Mouse (Mus musculus): Measurements from ENCODE around the gene Sbp. TPM values are rescaled to one million over a fixed set of nuclear protein-coding genes. Genes with fewer than 3 reads are reported as not detected.

The Sbp gene
- polyA plus RNA-seq, 1 experiment from 2014 or later, result not detected

- no peaks in the 10 kb centered on the region for H3K9me3 ChIP-seq (ENCODE audit: low read length)
- H3K9ac ChIP-seq (replicated peaks; ENCODE audit: low read length), result no peak overlapping the region
- no peak overlapping the region for H3K4me3 ChIP-seq (ENCODE audit: low read length)
- 44% methylated on average over 4 of the region's 4 CpGs for WGBS
- no peaks in the 10 kb centered on the region for H3K27me3 ChIP-seq (ENCODE audit: insufficient read depth, low read length)
- ATAC-seq (ENCODE audit: low FRiP score, low TSS enrichment), result no peak
- no peak overlapping the region for H3K4me2 ChIP-seq (replicated peaks; ENCODE audit: low read depth, low read length)
- H3K36me3 ChIP-seq (ENCODE audit: insufficient read depth, low read length), result no peaks in the 10 kb centered on the region
- H3K27ac ChIP-seq (ENCODE audit: low read length), result no peak overlapping the region
- H3K4me1 ChIP-seq (ENCODE audit: insufficient read depth, low read length), result peaks cover 15% of the 10 kb centered on the region
Measured at GRCm38 (mm10) chr17:23982912-23983311, 41.4 kb downstream of the Sbp start.

DNA sequence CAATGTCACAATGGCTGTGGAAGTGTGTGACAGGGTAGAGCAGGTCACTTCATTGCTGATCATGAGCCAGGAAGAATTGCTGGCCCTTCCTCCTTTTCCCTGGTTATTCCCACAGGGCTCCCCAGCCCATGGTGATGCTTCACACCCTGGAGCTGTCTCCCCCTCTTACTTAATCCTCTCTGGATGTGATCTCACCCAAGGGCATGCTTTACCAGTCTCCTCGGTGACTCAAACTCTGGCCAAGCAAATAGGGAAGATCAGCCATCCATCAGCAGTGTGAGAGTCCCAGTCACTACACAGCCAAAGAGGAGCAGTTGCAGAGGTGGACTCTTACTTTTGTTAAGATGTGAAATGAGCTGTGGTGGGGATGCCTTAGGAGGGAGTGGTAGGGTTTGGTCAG, 43.5 kb downstream of the Sbp start:
- Histone ChIP-seq H3K4me2 (replicated peaks; ENCODE audit: low read depth, low read length) (no peak overlapping the region), H3K27me3 (ENCODE audit: insufficient read depth, low read length) (no peaks in the 10 kb centered on the region), H3K9me3 (ENCODE audit: low read length) (no peaks in the 10 kb centered on the region), H3K27ac (ENCODE audit: low read length) (no peak overlapping the region), H3K4me1 (ENCODE audit: insufficient read depth, low read length) (peaks cover 15% of the 10 kb centered on the region), H3K36me3 (ENCODE audit: insufficient read depth, low read length) (no peaks in the 10 kb centered on the region), H3K9ac (replicated peaks; ENCODE audit: low read length) (no peak overlapping the region), H3K4me3 (ENCODE audit: low read length) (no peak overlapping the region)
- WGBS, result 81% methylated on average over 1 of the region's 1 CpGs
- ATAC-seq (ENCODE audit: low FRiP score, low TSS enrichment), result no peak

GRCm38 (mm10) chr17:23989802-23990201, 48.3 kb downstream of the Sbp start:
- H3K9me3 ChIP-seq (ENCODE audit: low read length), result no peaks in the 10 kb centered on the region
- no peaks in the 10 kb centered on the region for H3K27me3 ChIP-seq (ENCODE audit: insufficient read depth, low read length)
- 52% methylated on average over 2 of the region's 2 CpGs for WGBS
- H3K4me3 ChIP-seq (ENCODE audit: low read length), result no peak overlapping the region
- peaks cover 9% of the 10 kb centered on the region for H3K4me1 ChIP-seq (ENCODE audit: insufficient read depth, low read length)
- no peaks in the 10 kb centered on the region for H3K36me3 ChIP-seq (ENCODE audit: insufficient read depth, low read length)
- no peak overlapping the region for H3K27ac ChIP-seq (ENCODE audit: low read length)
- H3K9ac ChIP-seq (replicated peaks; ENCODE audit: low read length), result no peak overlapping the region
- H3K4me2 ChIP-seq (replicated peaks; ENCODE audit: low read depth, low read length), result no peak overlapping the region
- no peak for ATAC-seq (ENCODE audit: low FRiP score, low TSS enrichment)

- Histone ChIP-seq H3K9me3 (ENCODE audit: low read length) (no peaks in the 10 kb centered on the region), H3K4me2 (replicated peaks; ENCODE audit: low read depth, low read length) (peak overlapping the region; percentile 52), H3K36me3 (ENCODE audit: insufficient read depth, low read length) (no peaks in the 10 kb centered on the region), H3K4me3 (ENCODE audit: low read length) (peak overlapping the region; percentile 31), H3K9ac (replicated peaks; ENCODE audit: low read length) (peak overlapping the region; percentile 24), H3K27ac (ENCODE audit: low read length) (peak overlapping the region; percentile 83), H3K27me3 (ENCODE audit: insufficient read depth, low read length) (no peaks in the 10 kb centered on the region), H3K4me1 (ENCODE audit: insufficient read depth, low read length) (peaks cover 9% of the 10 kb centered on the region)
- ATAC-seq (ENCODE audit: low FRiP score, low TSS enrichment), result peak; percentile 87
- 43% methylated on average over 9 of the region's 9 CpGs for WGBS
Measured at GRCm38 (mm10) chr17:23992789-23993553, 51.5 kb downstream of the Sbp start.

DNA sequence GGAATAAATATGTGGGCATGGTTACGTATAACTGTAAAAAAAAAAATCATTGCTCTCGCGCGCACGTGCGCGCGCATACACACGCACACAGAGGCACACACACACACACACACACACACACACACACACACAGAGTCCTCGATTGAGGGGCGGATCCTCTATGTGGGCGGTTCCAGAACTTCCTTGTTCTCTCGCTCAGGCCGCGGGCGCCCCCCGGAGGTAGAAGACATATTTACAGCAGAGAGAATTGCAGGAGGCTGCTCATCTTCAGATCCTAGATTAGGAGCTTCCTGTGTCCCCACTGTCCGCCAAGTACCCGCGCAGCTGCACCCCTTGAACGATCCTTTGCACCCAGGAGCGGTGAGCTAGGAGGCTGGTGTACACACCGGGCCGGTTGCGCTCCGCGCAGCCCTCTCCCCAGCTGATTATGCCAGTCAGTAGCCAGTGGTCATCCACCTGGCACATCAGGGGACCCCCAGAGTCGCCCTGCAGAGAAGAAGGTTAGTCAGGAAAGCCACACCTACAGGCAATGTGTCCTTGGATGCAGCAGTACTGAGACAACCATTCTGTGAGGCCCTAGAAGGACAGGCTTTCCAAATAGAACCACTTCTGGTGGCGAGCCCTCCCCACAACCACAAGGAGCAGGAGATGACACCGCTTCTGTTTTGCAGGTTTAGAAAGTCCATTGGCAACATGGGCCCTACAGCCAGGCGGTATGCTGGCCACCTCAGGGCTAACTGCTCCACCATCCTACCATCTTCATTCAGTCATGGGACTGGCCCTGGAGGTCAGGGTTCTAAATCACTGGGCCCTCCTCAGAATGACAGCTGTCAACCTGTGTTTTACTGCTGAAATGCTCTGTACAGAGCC, 52.3 kb downstream of the Sbp start:
- peak; percentile 64 for ATAC-seq (ENCODE audit: low FRiP score, low TSS enrichment)
- Histone ChIP-seq H3K27me3 (ENCODE audit: insufficient read depth, low read length) (no peaks in the 10 kb centered on the region), H3K36me3 (ENCODE audit: insufficient read depth, low read length) (no peaks in the 10 kb centered on the region), H3K9me3 (ENCODE audit: low read length) (no peaks in the 10 kb centered on the region), H3K4me1 (ENCODE audit: insufficient read depth, low read length) (peaks cover 9% of the 10 kb centered on the region), H3K4me3 (ENCODE audit: low read length) (peak overlapping the region; percentile 31), H3K27ac (ENCODE audit: low read length) (peak overlapping the region; percentile 83), H3K9ac (replicated peaks; ENCODE audit: low read length) (peak overlapping the region; percentile 66), H3K4me2 (replicated peaks; ENCODE audit: low read depth, low read length) (peak overlapping the region; percentile 52)
- 10% methylated on average over 31 of the region's 31 CpGs for WGBS

DNA sequence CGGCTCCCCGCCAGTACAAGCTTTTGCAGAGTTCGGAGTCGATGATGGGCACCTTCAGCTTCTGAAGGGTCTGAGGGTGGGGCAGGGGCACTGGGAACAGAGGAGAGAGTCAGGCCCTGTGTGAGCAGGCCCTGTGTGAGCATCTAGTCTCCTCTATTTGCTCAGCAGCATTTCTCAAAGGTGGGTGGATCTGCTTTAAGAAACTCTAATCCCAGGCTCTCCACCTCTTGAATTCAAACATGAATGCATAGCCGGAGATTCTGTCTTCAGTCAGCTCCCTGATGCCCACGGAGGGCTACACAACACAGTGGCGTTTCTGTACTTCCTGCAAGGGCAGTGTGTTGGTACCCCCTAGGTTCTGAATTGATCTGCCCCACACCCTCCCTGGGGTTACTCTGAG, 53.2 kb downstream of the Sbp start:
- H3K27me3 ChIP-seq (ENCODE audit: insufficient read depth, low read length), result no peaks in the 10 kb centered on the region

More for the DNA sequence above, 53.2 kb downstream of the Sbp start:
- no peak for ATAC-seq (ENCODE audit: low FRiP score, low TSS enrichment)
- H3K27ac ChIP-seq (ENCODE audit: low read length), result no peak overlapping the region
- H3K36me3 ChIP-seq (ENCODE audit: insufficient read depth, low read length), result no peaks in the 10 kb centered on the region
- H3K4me3 ChIP-seq (ENCODE audit: low read length), result no peak overlapping the region
- H3K4me1 ChIP-seq (ENCODE audit: insufficient read depth, low read length), result peaks cover 9% of the 10 kb centered on the region
- WGBS, result 78% methylated on average over 7 of the region's 7 CpGs
- no peaks in the 10 kb centered on the region for H3K9me3 ChIP-seq (ENCODE audit: low read length)
- H3K9ac ChIP-seq (replicated peaks; ENCODE audit: low read length), result no peak overlapping the region
- no peak overlapping the region for H3K4me2 ChIP-seq (replicated peaks; ENCODE audit: low read depth, low read length)

Other genes with a start within 250 kb of the Sbp start
- 0.15 and 0.61 TPM in 2 replicates for gene 1520401A03Rik, start 218.9 kb upstream of the Sbp start, polyA plus RNA-seq (2015; fragmentation: Nextera tagmentation; extraction: Ambion mirVana)
- gene Pkmyt1, start 215.3 kb upstream of the Sbp start, polyA plus RNA-seq (2015; fragmentation: Nextera tagmentation; extraction: Ambion mirVana), result 53.0 and 56.2 TPM in 2 replicates
- 22.9 and 25.4 TPM in 2 replicates for gene Paqr4, start 200.8 kb upstream of the Sbp start, polyA plus RNA-seq (2015; fragmentation: Nextera tagmentation; extraction: Ambion mirVana)
- gene Kremen2, start 195.8 kb upstream of the Sbp start, polyA plus RNA-seq (2015; fragmentation: Nextera tagmentation; extraction: Ambion mirVana), result 0.81 and 1.3 TPM in 2 replicates
- gene Flywch1, start 170.1 kb upstream of the Sbp start, polyA plus RNA-seq (2015; fragmentation: Nextera tagmentation; extraction: Ambion mirVana), result 101 and 104 TPM in 2 replicates
- gene Flywch2, start 155.6 kb upstream of the Sbp start, polyA plus RNA-seq (2015; fragmentation: Nextera tagmentation; extraction: Ambion mirVana), result 31.7 and 35.0 TPM in 2 replicates
- 411 and 514 TPM in 2 replicates for gene Srrm2, start 151.1 kb upstream of the Sbp start, polyA plus RNA-seq (2015; fragmentation: Nextera tagmentation; extraction: Ambion mirVana)
- 954 and 966 TPM in 2 replicates for gene Elob, start 112.5 kb upstream of the Sbp start, polyA plus RNA-seq (2015; fragmentation: Nextera tagmentation; extraction: Ambion mirVana)
- not detected in 2 replicates for gene Prss33, start 105.6 kb upstream of the Sbp start, polyA plus RNA-seq (2015; fragmentation: Nextera tagmentation; extraction: Ambion mirVana)
- not detected in 2 replicates for gene Prss32, start 97.8 kb upstream of the Sbp start, polyA plus RNA-seq (2015; fragmentation: Nextera tagmentation; extraction: Ambion mirVana)
- gene Prss41, start 97.5 kb upstream of the Sbp start, polyA plus RNA-seq (2015; fragmentation: Nextera tagmentation; extraction: Ambion mirVana), result 3.5 and 4.1 TPM in 2 replicates
- gene Prss21, start 73.6 kb upstream of the Sbp start, polyA plus RNA-seq (2015; fragmentation: Nextera tagmentation; extraction: Ambion mirVana), result not detected in 2 replicates
- gene Dcpp1, start 60.8 kb upstream of the Sbp start, polyA plus RNA-seq (2015; fragmentation: Nextera tagmentation; extraction: Ambion mirVana), result not detected in 2 replicates
- not detected in 2 replicates for gene Dcpp2, start 60.8 kb upstream of the Sbp start, polyA plus RNA-seq (2015; fragmentation: Nextera tagmentation; extraction: Ambion mirVana)
- not detected in 2 replicates for gene Dcpp3, start 24.2 kb upstream of the Sbp start, polyA plus RNA-seq (2015; fragmentation: Nextera tagmentation; extraction: Ambion mirVana)
- not detected in 2 replicates for gene Sbpl, start 13.6 kb downstream of the Sbp start, polyA plus RNA-seq (2015; fragmentation: Nextera tagmentation; extraction: Ambion mirVana)
- gene Prss30, start 38.9 kb downstream of the Sbp start, polyA plus RNA-seq (2015; fragmentation: Nextera tagmentation; extraction: Ambion mirVana), result 0.14 and 0.23 TPM in 2 replicates
- 0.39 and 0.82 TPM in 2 replicates for gene Prss22, start 56.4 kb downstream of the Sbp start, polyA plus RNA-seq (2015; fragmentation: Nextera tagmentation; extraction: Ambion mirVana)
- gene Prss27, start 96.5 kb downstream of the Sbp start, polyA plus RNA-seq (2015; fragmentation: Nextera tagmentation; extraction: Ambion mirVana), result 0.23 and 0.37 TPM in 2 replicates
- 63.3 and 68.0 TPM in 2 replicates for gene Kctd5, start 131.8 kb downstream of the Sbp start, polyA plus RNA-seq (2015; fragmentation: Nextera tagmentation; extraction: Ambion mirVana)
- gene Pdpk1, start 209.3 kb downstream of the Sbp start, polyA plus RNA-seq (2015; fragmentation: Nextera tagmentation; extraction: Ambion mirVana), result 34.9 and 37.6 TPM in 2 replicates
- gene Amdhd2, start 222.1 kb downstream of the Sbp start, polyA plus RNA-seq (2015; fragmentation: Nextera tagmentation; extraction: Ambion mirVana), result 42.1 and 45.6 TPM in 2 replicates
- gene Atp6v0c, start 228.0 kb downstream of the Sbp start, polyA plus RNA-seq (2015; fragmentation: Nextera tagmentation; extraction: Ambion mirVana), result 695 and 701 TPM in 2 replicates

All from kidney, embryonic 16.5 days (tissue).